Mouse (Mus musculus): ENCODE measurements at regions not wholly inside any gene's neighbourhood (a gene's known extent, or its start where the extent isn't known, plus 50 kb on each side); places are given as distances from the start of the nearest gene placed in this dataset.

- 94% methylated on average over 1 of the region's 1 CpGs for WGBS (ENCODE audit: missing documents)
- Histone ChIP-seq H3K27ac (no peak overlapping the region), H3K79me2 (ENCODE audit: inconsistent target) (no peaks in the 10 kb centered on the region), H3K36me3 (ENCODE audit: inconsistent target) (no peaks in the 10 kb centered on the region), H3K4me3 (ENCODE audit: inconsistent target) (no peak overlapping the region)
These were observed 136.9 kb downstream of the Uaca start for GRCm38 (mm10) chr9:60931290-60931689.

GRCm38 (mm10) chr9:60936937-60937336 is 142.6 kb downstream of the Uaca start:
- H3K4me3 ChIP-seq (ENCODE audit: inconsistent target): no peak overlapping the region
- no peak overlapping the region for H3K27ac ChIP-seq
- WGBS (ENCODE audit: missing documents): 43% methylated on average over 8 of the region's 9 CpGs
- no peaks in the 10 kb centered on the region for H3K79me2 ChIP-seq (ENCODE audit: inconsistent target)
- no peaks in the 10 kb centered on the region for H3K36me3 ChIP-seq (ENCODE audit: inconsistent target)

GRCm38 (mm10) chr9:60939858-60940804 is 145.8 kb downstream of the Uaca start:
- Histone ChIP-seq H3K27ac (no peak overlapping the region), H3K4me3 (ENCODE audit: inconsistent target) (no peak overlapping the region), H3K36me3 (ENCODE audit: inconsistent target) (no peaks in the 10 kb centered on the region), H3K79me2 (ENCODE audit: inconsistent target) (no peaks in the 10 kb centered on the region)
- 58% methylated on average over 18 of the region's 18 CpGs for WGBS (ENCODE audit: missing documents)

GRCm38 (mm10) chr9:60947363-60947762 is 153.0 kb downstream of the Uaca start:
- WGBS (ENCODE audit: missing documents): 92% methylated on average over 15 of the region's 15 CpGs
- H3K4me3 ChIP-seq (ENCODE audit: inconsistent target): no peak overlapping the region
- no peak overlapping the region for H3K27ac ChIP-seq

GRCm38 (mm10) chr9:60948531-60949070 is 154.3 kb downstream of the Uaca start:
- H3K27ac ChIP-seq: no peak overlapping the region
- H3K79me2 ChIP-seq (ENCODE audit: inconsistent target): no peaks in the 10 kb centered on the region
- WGBS (ENCODE audit: missing documents): 93% methylated on average over 10 of the region's 10 CpGs
- no peaks in the 10 kb centered on the region for H3K36me3 ChIP-seq (ENCODE audit: inconsistent target)
- H3K4me3 ChIP-seq (ENCODE audit: inconsistent target): no peak overlapping the region

More at GRCm38 (mm10) chr9:60947363-60947762, 153.0 kb downstream of the Uaca start:
- no peaks in the 10 kb centered on the region for H3K36me3 ChIP-seq (ENCODE audit: inconsistent target)
- no peaks in the 10 kb centered on the region for H3K79me2 ChIP-seq (ENCODE audit: inconsistent target)

GRCm38 (mm10) chr9:60950161-60950560 is 155.8 kb downstream of the Uaca start:
- WGBS (ENCODE audit: missing documents): 97% methylated on average over 5 of the region's 5 CpGs
- Histone ChIP-seq H3K4me3 (ENCODE audit: inconsistent target) (no peak overlapping the region), H3K36me3 (ENCODE audit: inconsistent target) (no peaks in the 10 kb centered on the region), H3K79me2 (ENCODE audit: inconsistent target) (no peaks in the 10 kb centered on the region), H3K27ac (no peak overlapping the region)

- 92% methylated on average over 10 of the region's 10 CpGs for WGBS (ENCODE audit: missing documents)
- H3K36me3 ChIP-seq (ENCODE audit: inconsistent target): no peaks in the 10 kb centered on the region
- H3K27ac ChIP-seq: no peak overlapping the region
- H3K79me2 ChIP-seq (ENCODE audit: inconsistent target): no peaks in the 10 kb centered on the region
- H3K4me3 ChIP-seq (ENCODE audit: inconsistent target): no peak overlapping the region
These were observed 156.8 kb downstream of the Uaca start for GRCm38 (mm10) chr9:60951071-60951561.

GRCm38 (mm10) chr9:60957438-60957837 is 163.1 kb downstream of the Uaca start:
- Histone ChIP-seq H3K79me2 (ENCODE audit: inconsistent target) (no peaks in the 10 kb centered on the region), H3K27ac (no peak overlapping the region), H3K36me3 (ENCODE audit: inconsistent target) (no peaks in the 10 kb centered on the region), H3K4me3 (ENCODE audit: inconsistent target) (no peak overlapping the region)
- WGBS (ENCODE audit: missing documents): 94% methylated on average over 5 of the region's 5 CpGs

- H3K4me3 ChIP-seq (ENCODE audit: inconsistent target): no peak overlapping the region
- WGBS (ENCODE audit: missing documents): 72% methylated on average over 6 of the region's 6 CpGs
These were observed 165.2 kb downstream of the Uaca start for GRCm38 (mm10) chr9:60959537-60959936.

GRCm38 (mm10) chr9:60962086-60962485 is 167.7 kb downstream of the Uaca start:
- 96% methylated on average over 4 of the region's 4 CpGs for WGBS (ENCODE audit: missing documents)
- no peak overlapping the region for H3K27ac ChIP-seq
- H3K4me3 ChIP-seq (ENCODE audit: inconsistent target): no peak overlapping the region
- no peaks in the 10 kb centered on the region for H3K36me3 ChIP-seq (ENCODE audit: inconsistent target)
- H3K79me2 ChIP-seq (ENCODE audit: inconsistent target): no peaks in the 10 kb centered on the region

More at GRCm38 (mm10) chr9:60959537-60959936, 165.2 kb downstream of the Uaca start:
- no peaks in the 10 kb centered on the region for H3K36me3 ChIP-seq (ENCODE audit: inconsistent target)
- H3K79me2 ChIP-seq (ENCODE audit: inconsistent target): no peaks in the 10 kb centered on the region
- no peak overlapping the region for H3K27ac ChIP-seq

- H3K4me3 ChIP-seq (ENCODE audit: inconsistent target): no peak overlapping the region
- whole genome bisulfite sequencing (ENCODE audit: missing documents): 80% methylated on average over 1 of the region's 1 CpGs
- H3K27ac ChIP-seq: no peak overlapping the region
- no peaks in the 10 kb centered on the region for H3K79me2 ChIP-seq (ENCODE audit: inconsistent target)
- no peaks in the 10 kb centered on the region for H3K36me3 ChIP-seq (ENCODE audit: inconsistent target)
These were observed 171.3 kb downstream of the Uaca start for GRCm38 (mm10) chr9:60965641-60966040.

- Histone ChIP-seq H3K4me3 (ENCODE audit: inconsistent target) (no peak overlapping the region), H3K27ac (no peak overlapping the region), H3K36me3 (ENCODE audit: inconsistent target) (no peaks in the 10 kb centered on the region), H3K79me2 (ENCODE audit: inconsistent target) (no peaks in the 10 kb centered on the region)
- WGBS (ENCODE audit: missing documents): 65% methylated on average over 4 of the region's 4 CpGs
These were observed 174.1 kb downstream of the Uaca start for GRCm38 (mm10) chr9:60968281-60969031.

GRCm38 (mm10) chr9:60972201-60972910 is 178.0 kb downstream of the Uaca start:
- Histone ChIP-seq H3K27ac (no peak overlapping the region), H3K4me3 (ENCODE audit: inconsistent target) (no peak overlapping the region), H3K79me2 (ENCODE audit: inconsistent target) (no peaks in the 10 kb centered on the region), H3K36me3 (ENCODE audit: inconsistent target) (no peaks in the 10 kb centered on the region)
- 84% methylated on average over 9 of the region's 9 CpGs for WGBS (ENCODE audit: missing documents)

GRCm38 (mm10) chr9:60974546-60974945 is 180.2 kb downstream of the Uaca start:
- H3K36me3 ChIP-seq (ENCODE audit: inconsistent target): no peaks in the 10 kb centered on the region
- 94% methylated on average over 1 of the region's 1 CpGs for WGBS (ENCODE audit: missing documents)
- no peaks in the 10 kb centered on the region for H3K79me2 ChIP-seq (ENCODE audit: inconsistent target)
- H3K4me3 ChIP-seq (ENCODE audit: inconsistent target): no peak overlapping the region
- H3K27ac ChIP-seq: no peak overlapping the region
